Mouse (Mus musculus) limb, embryonic 13.5 days (tissue): ENCODE results near the gene Mogs. TPM values are rescaled to one million over a fixed set of nuclear protein-coding genes. Genes with fewer than 3 reads are reported as not detected.
A peak's percentile ranks its signal among the peaks of the same experiment; 100 is the strongest.

Source experiments
- ATAC-seq: fragments of 200-750 bp; cut with Nextera tagmentation; 2 replicates; pipeline ENCODE4 v1.8.0; 2017; ENCODE audit warnings: low read depth, moderate number of reproducible peaks, moderate TSS enrichment; ENCODE audit not compliant: low FRiP score
- H3K27ac ChIP-seq: fragments of 300-500 bp; sonication (generic); 2 replicates; pipeline ENCODE4 v1.5.1; 2015; ENCODE audit warnings: inconsistent platforms, mild to moderate bottlenecking, moderate library complexity
- H3K27me3 ChIP-seq: fragments of 300-500 bp; sonication (generic); 2 replicates; pipeline ENCODE4 v1.6.1; 2015; ENCODE audit warnings: mild to moderate bottlenecking, inconsistent platforms
- H3K36me3 ChIP-seq: fragments of 300-500 bp; sonication (generic); 2 replicates; pipeline ENCODE4 v1.6.1; 2015; ENCODE audit warnings: inconsistent platforms, mild to moderate bottlenecking, moderate library complexity
- H3K4me1 ChIP-seq: fragments of 300-500 bp; sonication (generic); 2 replicates; pipeline ENCODE4 v1.6.1; 2015; ENCODE audit warnings: inconsistent platforms
- H3K4me2 ChIP-seq: fragments of 300-500 bp; sonication (generic); replicated peaks from 2 replicates; pipeline ENCODE4 v1.6.1; 2015; ENCODE audit warnings: inconsistent platforms, mild to moderate bottlenecking, moderate library complexity
- H3K4me3 ChIP-seq: fragments of 300-500 bp; sonication (generic); 2 replicates; pipeline ENCODE4 v1.5.1; 2015; ENCODE audit warnings: moderate library complexity, mild to moderate bottlenecking, inconsistent platforms
- H3K9ac ChIP-seq: fragments of 300-500 bp; sonication (generic); 2 replicates; pipeline ENCODE4 v1.6.1; 2015; ENCODE audit warnings: mild to moderate bottlenecking, inconsistent platforms
- H3K9me3 ChIP-seq: fragments of 300-500 bp; sonication (generic); 2 replicates; pipeline ENCODE4 v1.6.1; 2016; ENCODE audit warnings: inconsistent platforms
- WGBS: fragments of 180-500 bp; shearing (Covaris S2); methylation state at CpG from one replicate; pipeline ENCODE4 v1.1.7; 2015; 5-methylcytosine and 5-hydroxymethylcytosine counted together
- polyA plus RNA-seq: library from polyadenylated mRNA; unstranded; fragments of >200 nt; fragmentation: Nextera tagmentation; extraction: Ambion mirVana; gene quantifications from 2 replicates; pipeline ENCODE4 v1.2.1, GENCODE M21; 2015

The Mogs gene
- polyA plus RNA-seq, 1 experiment from 2014 or later = 45.4 TPM

DNA sequence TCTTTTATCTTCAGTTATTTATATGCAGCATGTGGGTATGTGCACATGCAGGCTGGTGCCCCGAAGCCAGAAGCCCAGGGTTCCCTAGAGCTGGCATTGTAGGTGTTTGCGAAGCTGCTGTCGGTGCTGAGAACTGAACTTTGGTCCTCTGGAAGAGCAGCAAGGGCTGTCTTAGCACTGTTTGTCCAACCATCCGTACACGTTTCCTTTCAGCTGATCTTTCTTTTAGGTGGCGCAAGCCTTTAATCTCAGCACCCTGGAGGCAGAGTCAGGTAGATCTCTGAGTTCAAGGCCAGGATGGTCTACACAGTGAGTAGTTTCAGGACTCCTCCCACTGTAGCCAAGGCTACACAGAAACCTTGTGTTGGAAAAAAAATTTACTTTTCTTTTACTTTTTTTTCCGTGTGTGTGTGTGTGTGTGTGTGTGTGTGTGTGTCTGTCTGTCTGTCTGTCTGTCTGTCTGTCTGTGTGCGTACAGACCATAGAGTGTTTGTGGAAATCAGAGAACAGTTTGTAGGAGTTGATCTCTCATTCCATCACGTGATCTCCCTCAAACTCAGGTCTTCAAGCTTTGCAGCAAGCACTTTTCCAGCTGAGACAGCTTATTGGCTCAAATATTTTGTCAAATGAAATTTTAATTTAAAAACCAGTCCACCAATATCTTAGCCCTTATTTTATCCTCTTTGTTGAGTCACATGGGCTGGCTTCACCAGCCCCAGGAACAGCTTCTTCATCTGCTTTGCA is 17.1 kb downstream of the Mogs start:
- Histone ChIP-seq H3K27ac (no peak overlapping the region), H3K9ac (no peak overlapping the region), H3K4me3 (no peak overlapping the region), H3K9me3 (no peaks in the 10 kb centered on the region), H3K27me3 (no peaks in the 10 kb centered on the region), H3K36me3 (no peaks in the 10 kb centered on the region), H3K4me2 (no peak overlapping the region), H3K4me1 (peaks cover 16% of the 10 kb centered on the region)
- ATAC-seq = no peak
- WGBS = 85% methylated on average over 9 of the region's 9 CpGs

DNA sequence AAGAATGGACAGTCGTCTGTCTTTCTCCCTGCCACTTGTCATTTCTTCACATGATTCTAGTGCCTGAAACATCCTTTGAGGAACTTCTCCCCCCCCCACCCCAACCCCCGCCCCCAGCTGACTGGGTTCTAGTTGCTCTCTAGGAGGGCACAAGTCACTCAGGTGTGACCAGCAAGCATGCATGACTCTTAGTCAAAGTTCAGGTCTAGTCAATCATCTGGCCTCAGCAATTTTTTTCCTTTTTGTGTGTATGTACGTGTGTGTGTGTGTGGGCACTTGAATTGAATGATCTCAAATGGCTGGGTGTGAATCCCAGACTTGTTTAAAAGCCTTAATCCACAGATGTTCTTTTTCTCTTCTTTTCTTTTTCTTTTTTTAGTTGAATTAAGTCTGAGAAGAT is 18.9 kb downstream of the Mogs start:
- no peaks in the 10 kb centered on the region for H3K9me3 ChIP-seq
- H3K4me2 ChIP-seq = no peak overlapping the region
- 0 out of 2 replicates have a peak, but pooled peaks cover under 1% of the 10 kb centered on the region for H3K36me3 ChIP-seq
- peaks cover 29% of the 10 kb centered on the region for H3K4me1 ChIP-seq
- H3K9ac ChIP-seq = no peak overlapping the region
- no peak for ATAC-seq
- H3K27ac ChIP-seq = no peak overlapping the region
- H3K27me3 ChIP-seq = no peaks in the 10 kb centered on the region
- 81% methylated on average over 3 of the region's 3 CpGs for WGBS
- H3K4me3 ChIP-seq = no peak overlapping the region

DNA sequence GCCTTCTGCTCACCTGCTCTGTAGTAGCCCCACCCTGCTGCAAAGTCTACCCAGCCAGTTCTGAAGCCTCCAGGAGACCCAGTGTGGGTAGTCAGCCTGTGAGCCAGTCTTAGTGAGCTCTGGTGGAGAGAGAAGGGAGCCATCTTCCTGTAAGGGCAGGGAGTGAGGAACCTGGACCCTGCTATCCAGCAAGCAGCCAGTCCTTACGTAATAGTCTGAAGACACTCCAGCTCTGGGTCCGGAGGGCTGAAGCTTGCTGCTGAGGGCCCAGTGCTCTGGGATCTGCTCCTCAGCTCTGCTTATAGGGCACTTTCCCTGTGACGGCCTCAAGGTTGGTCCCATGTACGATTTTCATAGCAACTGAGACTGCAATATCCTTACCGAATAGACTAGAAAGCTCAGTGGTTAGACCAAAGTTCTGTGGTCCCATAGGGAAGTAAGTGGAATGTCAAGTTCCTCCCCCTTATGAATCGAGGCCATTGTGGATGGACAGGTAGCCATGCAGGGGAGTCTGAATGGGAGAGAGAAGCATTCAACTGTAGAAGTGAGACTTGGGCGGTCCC is 19.7 kb downstream of the Mogs start, which contains the start of gene Rtkn:
Gene Rtkn, plus strand, starts transcription at position 513 of the 563 bp plus-strand sequence.
- no peaks in the 10 kb centered on the region for H3K27me3 ChIP-seq
- 60% methylated on average over 7 of the region's 7 CpGs for WGBS
- peaks cover 37% of the 10 kb centered on the region for H3K4me1 ChIP-seq
- no peaks in the 10 kb centered on the region for H3K9me3 ChIP-seq
- H3K4me2 ChIP-seq = peak within 1 kb of the TSS; percentile 94
- ATAC-seq = no peak
- H3K27ac ChIP-seq = peak within 1 kb of the TSS; percentile 100
- H3K4me3 ChIP-seq = peak within 1 kb of the TSS; percentile 61
- peaks cover 8% of the 10 kb centered on the region; the same call in 1 of the 2 replicates for H3K36me3 ChIP-seq
- H3K9ac ChIP-seq = peak within 1 kb of the TSS; percentile 89

DNA sequence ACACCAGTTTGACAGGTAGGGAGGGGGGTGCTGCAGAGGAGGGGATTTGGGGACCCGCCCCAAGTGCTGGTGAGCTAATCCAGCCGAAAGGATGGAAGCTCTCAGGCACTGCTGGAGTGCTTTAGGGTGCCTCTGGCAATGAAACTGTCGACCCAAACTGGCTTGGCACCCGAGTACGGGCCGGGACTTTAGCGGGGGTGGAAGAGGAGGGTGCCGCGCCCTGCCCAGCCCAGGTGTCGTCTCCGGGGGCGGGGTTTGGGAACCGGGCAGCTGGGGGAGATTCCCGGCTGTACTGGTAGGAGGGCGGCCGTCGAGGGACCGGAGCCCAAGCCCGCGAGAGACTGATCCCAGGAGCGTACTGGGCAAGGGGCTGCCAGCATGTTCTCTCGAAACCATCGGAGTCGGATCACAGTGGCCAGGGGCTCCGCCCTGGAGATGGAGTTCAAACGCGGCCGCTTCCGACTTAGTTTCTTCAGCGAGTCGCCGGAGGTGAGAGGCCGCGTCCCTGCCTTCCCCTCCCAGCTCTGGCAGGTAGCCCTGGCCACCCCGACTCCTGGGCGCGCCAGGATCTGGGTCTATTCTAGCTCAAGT is 20.4 kb downstream of the Mogs start:
- Histone ChIP-seq H3K27me3 (no peaks in the 10 kb centered on the region), H3K4me1 (peaks cover 40% of the 10 kb centered on the region), H3K4me2 (peak overlapping the region; percentile 94), H3K4me3 (peak overlapping the region; percentile 61), H3K36me3 (peaks cover 9% of the 10 kb centered on the region; the same call in 1 of the 2 replicates), H3K27ac (peak overlapping the region; percentile 100), H3K9me3 (no peaks in the 10 kb centered on the region), H3K9ac (peak overlapping the region; percentile 89)
- no peak for ATAC-seq
- WGBS = 2% methylated on average over 37 of the region's 37 CpGs

DNA sequence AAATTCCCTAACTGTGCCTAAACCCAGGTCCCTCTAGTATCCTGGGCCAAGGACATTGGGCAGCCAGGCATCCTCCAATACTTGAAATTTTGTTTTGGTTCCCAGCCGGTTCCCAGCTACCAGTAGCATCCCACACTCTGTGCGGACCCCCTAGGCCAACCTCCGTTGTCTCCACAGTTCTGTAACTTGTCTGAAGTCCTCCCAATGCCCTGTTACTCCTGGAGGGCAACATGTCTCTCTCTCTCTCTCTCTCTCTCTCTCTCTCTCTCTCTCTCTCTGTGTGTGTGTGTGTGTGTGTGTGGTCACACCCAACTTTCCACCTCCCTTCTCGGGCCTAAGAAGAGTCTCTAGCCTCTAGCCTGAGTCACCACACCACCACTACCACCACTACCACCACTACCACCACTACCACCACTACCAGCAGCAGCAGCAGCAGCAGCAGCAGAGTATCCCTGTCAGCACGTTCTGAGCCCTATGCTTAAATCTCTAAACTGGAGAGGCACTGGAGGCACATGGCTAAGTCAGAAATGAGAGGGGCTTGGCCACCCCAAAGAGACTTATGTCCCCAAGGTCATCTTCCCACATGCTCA is 21.1 kb downstream of the Mogs start:
- Histone ChIP-seq H3K27ac (peak overlapping the region; percentile 100), H3K9ac (peak overlapping the region; percentile 89), H3K36me3 (peaks cover 9% of the 10 kb centered on the region; the same call in 1 of the 2 replicates), H3K4me2 (peak overlapping the region; percentile 94), H3K4me3 (peak overlapping the region; percentile 61), H3K27me3 (no peaks in the 10 kb centered on the region), H3K9me3 (no peaks in the 10 kb centered on the region), H3K4me1 (peaks cover 43% of the 10 kb centered on the region)
- WGBS = 7% methylated on average over 5 of the region's 5 CpGs
- no peak for ATAC-seq

GRCm38 (mm10) chr6:83136881-83137575 is 21.7 kb downstream of the Mogs start:
- Histone ChIP-seq H3K27me3 (no peaks in the 10 kb centered on the region), H3K4me3 (peak overlapping the region; percentile 61), H3K9ac (peak overlapping the region; percentile 89), H3K4me1 (peaks cover 49% of the 10 kb centered on the region), H3K36me3 (peaks cover 9% of the 10 kb centered on the region; the same call in 1 of the 2 replicates), H3K27ac (peak overlapping the region; percentile 100), H3K4me2 (peak overlapping the region; percentile 94), H3K9me3 (no peaks in the 10 kb centered on the region)
- under 1% methylated on average over 26 of the region's 26 CpGs for WGBS
- peak; percentile 90 for ATAC-seq

DNA sequence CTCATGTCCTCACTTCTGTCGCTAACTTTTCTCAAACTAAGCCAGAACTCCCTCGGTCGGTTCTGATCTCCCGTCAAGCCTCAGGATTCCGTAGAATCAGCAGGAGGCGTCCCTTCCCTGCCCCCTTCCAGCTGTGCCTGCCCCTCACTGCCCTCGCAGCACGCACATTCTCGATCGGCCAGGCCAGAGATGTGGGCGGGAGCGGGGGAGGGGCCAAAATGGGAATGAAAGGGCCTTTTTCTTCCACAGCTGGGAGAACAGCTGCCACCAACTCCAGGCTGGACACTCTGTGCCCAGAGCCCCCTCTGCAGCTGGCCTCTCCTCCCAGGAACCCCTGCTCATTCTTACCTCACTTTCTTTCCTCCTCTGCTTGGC is 22.3 kb downstream of the Mogs start:
- H3K36me3 ChIP-seq = peaks cover 9% of the 10 kb centered on the region; the same call in 1 of the 2 replicates
- peaks cover 54% of the 10 kb centered on the region for H3K4me1 ChIP-seq
- WGBS = 0% methylated on average over 12 of the region's 12 CpGs
- H3K9me3 ChIP-seq = no peaks in the 10 kb centered on the region
- H3K27ac ChIP-seq = peak overlapping the region; percentile 100
- peak overlapping the region; percentile 94 for H3K4me2 ChIP-seq
- H3K4me3 ChIP-seq = peak overlapping the region; percentile 61
- no peaks in the 10 kb centered on the region for H3K27me3 ChIP-seq
- ATAC-seq = peak; percentile 85
- H3K9ac ChIP-seq = peak overlapping the region; percentile 89

GRCm38 (mm10) chr6:83138056-83138455 is 22.8 kb downstream of the Mogs start:
- H3K9me3 ChIP-seq = no peaks in the 10 kb centered on the region
- peak overlapping the region; percentile 94 for H3K4me2 ChIP-seq
- H3K36me3 ChIP-seq = peaks cover 9% of the 10 kb centered on the region; the same call in 1 of the 2 replicates
- H3K4me3 ChIP-seq = peak overlapping the region; percentile 61
- WGBS = under 1% methylated on average over 11 of the region's 11 CpGs
- H3K9ac ChIP-seq = peak overlapping the region; percentile 89
- ATAC-seq = peak; percentile 34
- peaks cover 59% of the 10 kb centered on the region for H3K4me1 ChIP-seq
- H3K27ac ChIP-seq = peak overlapping the region; percentile 100
- no peaks in the 10 kb centered on the region for H3K27me3 ChIP-seq

GRCm38 (mm10) chr6:83140044-83140443 is 24.7 kb downstream of the Mogs start:
- Histone ChIP-seq H3K4me2 (peak overlapping the region; percentile 94), H3K9ac (no peak overlapping the region), H3K27ac (no peak overlapping the region), H3K4me3 (no peak overlapping the region), H3K27me3 (no peaks in the 10 kb centered on the region), H3K36me3 (peaks cover 18% of the 10 kb centered on the region), H3K9me3 (no peaks in the 10 kb centered on the region), H3K4me1 (peaks cover 63% of the 10 kb centered on the region)
- ATAC-seq = no peak
- 85% methylated on average over 8 of the region's 8 CpGs for WGBS

DNA sequence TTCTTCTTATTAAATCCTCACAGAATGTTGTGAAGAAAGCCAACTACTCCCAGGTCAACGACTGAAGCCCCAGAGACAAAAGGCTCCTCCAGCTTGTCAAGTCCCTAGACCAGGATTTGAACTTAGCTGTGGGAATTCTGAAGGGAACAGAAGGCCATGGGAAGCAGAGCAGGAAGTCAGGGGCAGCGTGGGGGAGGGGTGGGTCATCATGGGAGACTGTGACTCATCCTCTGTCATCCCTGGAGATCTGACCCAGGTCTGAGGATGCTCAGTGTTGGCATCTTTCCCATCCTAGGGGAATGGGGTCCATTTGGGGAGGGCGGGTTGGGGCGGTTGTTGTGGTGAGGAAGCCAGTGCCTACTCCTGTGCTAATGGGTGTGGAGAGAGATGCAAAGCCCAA is 26.3 kb downstream of the Mogs start:
- H3K27ac ChIP-seq = no peak overlapping the region
- ATAC-seq = no peak
- peaks cover 57% of the 10 kb centered on the region for H3K4me1 ChIP-seq
- peak overlapping the region; percentile 70 for H3K4me2 ChIP-seq
- peak overlapping the region; percentile 69 for H3K9ac ChIP-seq
- no peaks in the 10 kb centered on the region for H3K9me3 ChIP-seq
- H3K36me3 ChIP-seq = peaks cover 30% of the 10 kb centered on the region
- no peaks in the 10 kb centered on the region for H3K27me3 ChIP-seq
- 35% methylated on average over 4 of the region's 4 CpGs for WGBS
- H3K4me3 ChIP-seq = peak overlapping the region; percentile 37

GRCm38 (mm10) chr6:83142211-83142731 is 27.0 kb downstream of the Mogs start:
- Histone ChIP-seq H3K4me2 (peak overlapping the region; percentile 70), H3K4me1 (peaks cover 57% of the 10 kb centered on the region), H3K9me3 (no peaks in the 10 kb centered on the region), H3K36me3 (peaks cover 36% of the 10 kb centered on the region), H3K27me3 (no peaks in the 10 kb centered on the region), H3K9ac (peak overlapping the region; percentile 69), H3K4me3 (peak overlapping the region; percentile 37), H3K27ac (0 out of 2 replicates have a peak overlapping the region, but pooled peaks have one; percentile 15)
- no peak for ATAC-seq
- WGBS = 5% methylated on average over 41 of the region's 41 CpGs
